Mouse (Mus musculus): Measurements from ENCODE around the gene Mnat1.

Mnat1 gene

GRCm38 (mm10) chr12:73123093-73124041 lies at the start of gene Mnat1:
TSS of gene Mnat1 (plus strand) at chr12:73123717.
- TF ChIP-seq GATA4 (IDR thresholded peaks at IDR 0.05; ENCODE audit: insufficient replicate concordance, low read length): peak; percentile 15; the same call in 1 of the 2 replicates

- no peak for TF ChIP-seq GATA4 (IDR thresholded peaks at IDR 0.05; ENCODE audit: insufficient replicate concordance, low read length)
Measured at GRCm38 (mm10) chr12:73083773-73084172, 39.7 kb upstream of the Mnat1 start.

GRCm38 (mm10) chr12:73085739-73086630 lies 37.5 kb upstream of the Mnat1 start:
- no peak for TF ChIP-seq GATA4 (IDR thresholded peaks at IDR 0.05; ENCODE audit: insufficient replicate concordance, low read length)

- no peak for TF ChIP-seq GATA4 (IDR thresholded peaks at IDR 0.05; ENCODE audit: insufficient replicate concordance, low read length)
Measured at GRCm38 (mm10) chr12:73087086-73087485, 36.4 kb upstream of the Mnat1 start.

GRCm38 (mm10) chr12:73088500-73088899 lies 35.0 kb upstream of the Mnat1 start:
- no peak for TF ChIP-seq GATA4 (IDR thresholded peaks at IDR 0.05; ENCODE audit: insufficient replicate concordance, low read length)

- no peak for TF ChIP-seq GATA4 (IDR thresholded peaks at IDR 0.05; ENCODE audit: insufficient replicate concordance, low read length)
Measured at GRCm38 (mm10) chr12:73088911-73089310, 34.6 kb upstream of the Mnat1 start.

- no peak for TF ChIP-seq GATA4 (IDR thresholded peaks at IDR 0.05; ENCODE audit: insufficient replicate concordance, low read length)
Measured at GRCm38 (mm10) chr12:73090672-73091335, 32.7 kb upstream of the Mnat1 start.

GRCm38 (mm10) chr12:73094189-73094588 lies 29.3 kb upstream of the Mnat1 start:
- TF ChIP-seq GATA4 (IDR thresholded peaks at IDR 0.05; ENCODE audit: insufficient replicate concordance, low read length): no peak

GRCm38 (mm10) chr12:73094605-73095004 lies 28.9 kb upstream of the Mnat1 start:
- no peak for TF ChIP-seq GATA4 (IDR thresholded peaks at IDR 0.05; ENCODE audit: insufficient replicate concordance, low read length)

GRCm38 (mm10) chr12:73098593-73098992 lies 24.9 kb upstream of the Mnat1 start:
- TF ChIP-seq GATA4 (IDR thresholded peaks at IDR 0.05; ENCODE audit: insufficient replicate concordance, low read length): no peak

GRCm38 (mm10) chr12:73103713-73104112 lies 19.8 kb upstream of the Mnat1 start:
- no peak for TF ChIP-seq GATA4 (IDR thresholded peaks at IDR 0.05; ENCODE audit: insufficient replicate concordance, low read length)

- TF ChIP-seq GATA4 (IDR thresholded peaks at IDR 0.05; ENCODE audit: insufficient replicate concordance, low read length): no peak
Measured at GRCm38 (mm10) chr12:73107821-73108220, 15.7 kb upstream of the Mnat1 start.

GRCm38 (mm10) chr12:73110431-73111111 lies 12.9 kb upstream of the Mnat1 start:
- TF ChIP-seq GATA4 (IDR thresholded peaks at IDR 0.05; ENCODE audit: insufficient replicate concordance, low read length): no peak

- TF ChIP-seq GATA4 (IDR thresholded peaks at IDR 0.05; ENCODE audit: insufficient replicate concordance, low read length): no peak
Measured at GRCm38 (mm10) chr12:73111561-73112325, 11.8 kb upstream of the Mnat1 start.

Data from liver, adult (tissue).